Mouse (Mus musculus): ENCODE data around the gene Tbp. TPM values are rescaled to one million over a fixed set of nuclear protein-coding genes. Genes with fewer than 3 reads are reported as not detected.

The Tbp gene
- total RNA-seq, 2 experiments from 2014 or later, result 29.1 to 29.6 TPM

GRCm38 (mm10) chr17:15559946-15560345 is 60.3 kb downstream of the Tbp start:
- Histone ChIP-seq H3K27ac (no peak overlapping the region), H3K4me3 (no peak overlapping the region)
- peak; percentile 31; the same call in 1 of the 2 replicates for TF ChIP-seq CTCF (conservative IDR thresholded peaks at IDR 0.05)
- DNase-seq (ENCODE audit: low spot score in 2 of 2), result no peak

- H3K27ac ChIP-seq, result peak within 1 kb of the TSS; percentile 98
- no peak for TF ChIP-seq CTCF (conservative IDR thresholded peaks at IDR 0.05)
- peak; percentile 99 to 100 for DNase-seq (ENCODE audit: low spot score in 2 of 2)
- peak within 1 kb of the TSS; percentile 89 for H3K4me3 ChIP-seq
These were observed 64.6 kb downstream of the Tbp start, which contains the start of gene Prdm9 for GRCm38 (mm10) chr17:15564014-15564927. Prdm9 (minus strand) TSS chr17:15564354.

GRCm38 (mm10) chr17:15564928-15565300 is 65.2 kb downstream of the Tbp start:
- TF ChIP-seq CTCF (conservative IDR thresholded peaks at IDR 0.05), result no peak
- H3K27ac ChIP-seq, result peak overlapping the region; percentile 98
- H3K4me3 ChIP-seq, result peak overlapping the region; percentile 89
- peak in 1 of 2 experiments; percentile 3 for DNase-seq (ENCODE audit: low spot score in 2 of 2)

GRCm38 (mm10) chr17:15566908-15567307 is 67.2 kb downstream of the Tbp start:
- peak; percentile 37; the same call in 1 of the 2 replicates for TF ChIP-seq CTCF (conservative IDR thresholded peaks at IDR 0.05)
- H3K27ac ChIP-seq, result no peak overlapping the region
- no peak for DNase-seq (ENCODE audit: low spot score in 2 of 2)
- H3K4me3 ChIP-seq, result no peak overlapping the region

- Histone ChIP-seq H3K27ac (no peak overlapping the region), H3K4me3 (no peak overlapping the region)
- TF ChIP-seq CTCF (conservative IDR thresholded peaks at IDR 0.05), result no peak
- DNase-seq (ENCODE audit: low spot score in 2 of 2), result no peak
These were observed 75.4 kb downstream of the Tbp start for GRCm38 (mm10) chr17:15575056-15575455.

- H3K4me3 ChIP-seq, result no peak overlapping the region; the same call in 1 of the 2 replicates
- no peak for DNase-seq (ENCODE audit: low spot score in 2 of 2)
- no peak overlapping the region for H3K27ac ChIP-seq
- TF ChIP-seq CTCF (conservative IDR thresholded peaks at IDR 0.05), result peak; percentile 53
These were observed 77.6 kb downstream of the Tbp start for GRCm38 (mm10) chr17:15577291-15577694.

Other genes starting within 250 kb of the Tbp start
- gene Dll1, start 123.0 kb upstream of the Tbp start, total RNA-seq (2021), result 10 to 100 TPM in 1 of 2 experiments, 1 to 10 TPM in 1; 8.8 to 14.0 TPM
- gene Fam120b, start 103.7 kb upstream of the Tbp start, total RNA-seq (2021), result 10 to 100 TPM; 49.0 to 49.2 TPM
- gene Psmb1, start 137 bp upstream of the Tbp start, total RNA-seq (2021), result 100 to 1,000 TPM; 122 to 130 TPM
- gene Pdcd2, start 27.4 kb downstream of the Tbp start, total RNA-seq (2021), result 10 to 100 TPM; 15.5 to 23.8 TPM
- 1 to 10 TPM; 2.1 to 3.5 TPM for gene Prdm9, start 64.5 kb downstream of the Tbp start, total RNA-seq (2021)
- gene Chd1, start 205.1 kb downstream of the Tbp start, total RNA-seq (2021), result 10 to 100 TPM; 22.9 to 25.4 TPM

Measured in layer of hippocampus, adult 2 months (tissue).